Mouse (Mus musculus) kidney, postnatal 0 days (tissue): ENCODE measurements around the gene Ly6g6d. TPM values are rescaled to one million over a fixed set of nuclear protein-coding genes. Genes with fewer than 3 reads are reported as not detected.

Experiments used
- ATAC-seq: fragments of 200-750 bp; cut with Nextera tagmentation; replicated peaks from 2 replicates; pipeline ENCODE4 v1.8.0; 2017; ENCODE audit warnings: low read depth, moderate number of reproducible peaks, moderate TSS enrichment, moderate library complexity; ENCODE audit not compliant: low FRiP score
- DNase-seq: peaks from one replicate; pipeline ENCODE4 v3.0.0-alpha.2; 2016; ENCODE audit warnings: low spot score
- H3K27ac ChIP-seq: fragments of 300-500 bp; sonication (generic); 2 replicates; pipeline ENCODE4 v1.5.1; 2014; ENCODE audit warnings: mild to moderate bottlenecking
- H3K27me3 ChIP-seq: fragments of 300-500 bp; sonication (generic); 2 replicates; pipeline ENCODE4 v1.6.1; 2014; ENCODE audit warnings: low read length, mixed read lengths; ENCODE audit not compliant: insufficient read depth
- H3K36me3 ChIP-seq: fragments of 300-500 bp; sonication (generic); 2 replicates; pipeline ENCODE4 v1.6.1; 2014; ENCODE audit warnings: low read length, mixed read lengths; ENCODE audit not compliant: insufficient read depth
- H3K4me1 ChIP-seq: fragments of 300-500 bp; sonication (generic); replicated peaks from 2 replicates; pipeline ENCODE4 v1.6.1; 2014; ENCODE audit warnings: antibody characterized with exemption, low read length, mixed read lengths; ENCODE audit not compliant: insufficient read depth
- H3K4me2 ChIP-seq: fragments of 300-500 bp; sonication (generic); 2 replicates; pipeline ENCODE4 v1.6.1; 2014; ENCODE audit warnings: mild to moderate bottlenecking, low read length, moderate library complexity, mixed read lengths
- H3K4me3 ChIP-seq: fragments of 300-500 bp; sonication (generic); replicated peaks from 2 replicates; pipeline ENCODE4 v1.5.1; 2014; ENCODE audit warnings: low read depth, low read length
- H3K9ac ChIP-seq: fragments of 300-500 bp; sonication (generic); 2 replicates; pipeline ENCODE4 v1.6.1; 2014; ENCODE audit warnings: low read depth, low read length
- H3K9me3 ChIP-seq: fragments of 300-500 bp; sonication (generic); replicated peaks from 2 replicates; pipeline ENCODE4 v1.6.1; 2016; ENCODE audit warnings: low read length, inconsistent platforms, mixed read lengths
- CTCF ChIP-seq: IDR thresholded peaks from 2 replicates; pipeline ENCODE4 v1.5.1; 2016; ENCODE audit warnings: antibody characterized with exemption, low read depth, mild to moderate bottlenecking, moderate library complexity
- WGBS: fragments of 180-500 bp; shearing (Covaris S2); extraction: QIAGEN DNeasy Blood & Tissue Kit; methylation state at CpG from one replicate; pipeline ENCODE4 v1.1.7; 2014; 5-methylcytosine and 5-hydroxymethylcytosine counted together
- polyA plus RNA-seq: library from polyadenylated mRNA; unstranded; fragments of >200 nt; fragmentation: Nextera tagmentation; extraction: Ambion mirVana; gene quantifications from 2 replicates; pipeline ENCODE4 v1.2.1, GENCODE M21; 2015

Ly6g6d gene
- polyA plus RNA-seq, 1 experiment from 2014 or later = 7.6 TPM

GRCm38 (mm10) chr17:35106522-35106921, 28.7 kb upstream of the Ly6g6d start:
- H3K36me3 ChIP-seq = peaks cover 17% of the 10 kb centered on the region
- H3K9me3 ChIP-seq = no peaks in the 10 kb centered on the region
- ATAC-seq (no peak), DNase-seq (peak; percentile 41)
- WGBS = 72% methylated on average over 3 of the region's 3 CpGs
- H3K27me3 ChIP-seq = no peaks in the 10 kb centered on the region
- no peak overlapping the region for H3K4me3 ChIP-seq
- H3K9ac ChIP-seq = no peak overlapping the region
- H3K27ac ChIP-seq = no peak overlapping the region; the same call in 1 of the 2 replicates
- H3K4me2 ChIP-seq = no peak overlapping the region
- TF ChIP-seq CTCF = peak; percentile 46; the same call in 1 of the 2 replicates
- H3K4me1 ChIP-seq = peaks cover 3% of the 10 kb centered on the region; the same call in 1 of the 2 replicates

- ATAC-seq = no peak
- Histone ChIP-seq H3K4me3 (no peak overlapping the region), H3K4me1 (peaks cover 4% of the 10 kb centered on the region; the same call in 1 of the 2 replicates), H3K9me3 (no peaks in the 10 kb centered on the region), H3K9ac (no peak overlapping the region), H3K4me2 (peak overlapping the region; percentile 39), H3K27me3 (no peaks in the 10 kb centered on the region), H3K36me3 (peaks cover 24% of the 10 kb centered on the region), H3K27ac (peak overlapping the region; percentile 10; the same call in 1 of the 2 replicates)
- peak; percentile 72 for TF ChIP-seq CTCF
- WGBS = 20% methylated on average over 13 of the region's 13 CpGs
- peak; percentile 78 for DNase-seq
These were observed 28.0 kb upstream of the Ly6g6d start for GRCm38 (mm10) chr17:35105740-35106389.

- peaks cover 32% of the 10 kb centered on the region for H3K36me3 ChIP-seq
- no peak for TF ChIP-seq CTCF
- H3K9me3 ChIP-seq = no peaks in the 10 kb centered on the region
- H3K4me3 ChIP-seq = no peak overlapping the region
- no peak overlapping the region for H3K27ac ChIP-seq
- no peaks in the 10 kb centered on the region for H3K27me3 ChIP-seq
- 77% methylated on average over 6 of the region's 6 CpGs for WGBS
- ATAC-seq (no peak), DNase-seq (no peak)
- no peak overlapping the region for H3K9ac ChIP-seq
- peaks cover 13% of the 10 kb centered on the region; the same call in 1 of the 2 replicates for H3K4me1 ChIP-seq
- H3K4me2 ChIP-seq = no peak overlapping the region
These were observed 26.9 kb upstream of the Ly6g6d start for GRCm38 (mm10) chr17:35104754-35105153.

- 94% methylated on average over 7 of the region's 7 CpGs for WGBS
- H3K27ac ChIP-seq = 0 out of 2 replicates have a peak overlapping the region, but pooled peaks have one; percentile 8
- TF ChIP-seq CTCF = no peak
- no peak overlapping the region for H3K4me2 ChIP-seq
- peaks cover 37% of the 10 kb centered on the region for H3K36me3 ChIP-seq
- ATAC-seq (no peak), DNase-seq (no peak)
- no peak overlapping the region for H3K9ac ChIP-seq
- H3K9me3 ChIP-seq = no peaks in the 10 kb centered on the region
- no peak overlapping the region for H3K4me3 ChIP-seq
- no peaks in the 10 kb centered on the region for H3K27me3 ChIP-seq
- peaks cover 13% of the 10 kb centered on the region; the same call in 1 of the 2 replicates for H3K4me1 ChIP-seq
These were observed 26.2 kb upstream of the Ly6g6d start for GRCm38 (mm10) chr17:35104079-35104478.

- ATAC-seq = peak; percentile 44
- peaks cover 13% of the 10 kb centered on the region; the same call in 1 of the 2 replicates for H3K4me1 ChIP-seq
- no peaks in the 10 kb centered on the region for H3K9me3 ChIP-seq
- H3K27me3 ChIP-seq = no peaks in the 10 kb centered on the region
- DNase-seq = peak; percentile 28
- WGBS = 49% methylated on average over 6 of the region's 6 CpGs
- H3K9ac ChIP-seq = no peak overlapping the region
- H3K36me3 ChIP-seq = peaks cover 45% of the 10 kb centered on the region
- H3K27ac ChIP-seq = 0 out of 2 replicates have a peak overlapping the region, but pooled peaks have one; percentile 36
- H3K4me2 ChIP-seq = no peak overlapping the region
- TF ChIP-seq CTCF = no peak
- no peak overlapping the region for H3K4me3 ChIP-seq
These were observed 25.4 kb upstream of the Ly6g6d start for GRCm38 (mm10) chr17:35103221-35103690.

GRCm38 (mm10) chr17:35102299-35102698, 24.4 kb upstream of the Ly6g6d start:
- no peak for TF ChIP-seq CTCF
- ATAC-seq (no peak), DNase-seq (no peak)
- Histone ChIP-seq H3K4me1 (peaks cover 13% of the 10 kb centered on the region; the same call in 1 of the 2 replicates), H3K4me3 (no peak overlapping the region), H3K27ac (peak overlapping the region; percentile 9; the same call in 1 of the 2 replicates), H3K36me3 (peaks cover 53% of the 10 kb centered on the region), H3K4me2 (no peak overlapping the region), H3K27me3 (no peaks in the 10 kb centered on the region), H3K9ac (no peak overlapping the region), H3K9me3 (no peaks in the 10 kb centered on the region)
- WGBS = 51% methylated on average over 7 of the region's 8 CpGs
